Mouse (Mus musculus): ENCODE data around the gene Rab11fip2. TPM values are rescaled to one million over a fixed set of nuclear protein-coding genes. Genes with fewer than 3 reads are reported as not detected.

Gene Rab11fip2
- polyA plus RNA-seq (2014; fragmentation: Nextera tagmentation; extraction: Ambion mirVana): 3.9 and 4.2 TPM in 2 replicates

- TF ChIP-seq CTCF (IDR thresholded peaks at IDR 0.05; ENCODE audit: low read depth): no peak
- no peaks in the 10 kb centered on the region for H3K4me1 ChIP-seq (ENCODE audit: insufficient read depth)
- no peaks in the 10 kb centered on the region for H3K9me3 ChIP-seq (ENCODE audit: low read depth, low read length)
- H3K27me3 ChIP-seq (ENCODE audit: insufficient read depth, low read length): no peaks in the 10 kb centered on the region
- under 1% methylated on average over 72 of the region's 72 CpGs for WGBS
- peak within 1 kb of the TSS; percentile 89 for H3K9ac ChIP-seq
- H3K4me3 ChIP-seq (ENCODE audit: low read depth, low read length): peak within 1 kb of the TSS; percentile 74
- H3K27ac ChIP-seq (ENCODE audit: low read depth): peak within 1 kb of the TSS; percentile 90
- peak within 1 kb of the TSS; percentile 73 for H3K4me2 ChIP-seq
- ATAC-seq (ENCODE audit: insufficient read depth) (peak; percentile 97), DNase-seq (peak; percentile 89)
- no peaks in the 10 kb centered on the region for H3K36me3 ChIP-seq (ENCODE audit: insufficient read depth)
Measured at GRCm38 (mm10) chr19:59943322-59943871, at the start of gene Rab11fip2. Rab11fip2 (minus strand) TSS chr19:59943654.

- DNase-seq (no peak), ATAC-seq (ENCODE audit: insufficient read depth) (no peak)
- WGBS: 84% methylated on average over 1 of the region's 1 CpGs
- no peaks in the 10 kb centered on the region for H3K9me3 ChIP-seq (ENCODE audit: low read depth, low read length)
- no peak overlapping the region for H3K9ac ChIP-seq
- no peak for TF ChIP-seq CTCF (IDR thresholded peaks at IDR 0.05; ENCODE audit: low read depth)
- no peaks in the 10 kb centered on the region for H3K36me3 ChIP-seq (ENCODE audit: insufficient read depth)
- no peak overlapping the region for H3K27ac ChIP-seq (ENCODE audit: low read depth)
- H3K27me3 ChIP-seq (ENCODE audit: insufficient read depth, low read length): no peaks in the 10 kb centered on the region
- no peak overlapping the region for H3K4me2 ChIP-seq
- no peaks in the 10 kb centered on the region for H3K4me1 ChIP-seq (ENCODE audit: insufficient read depth)
- H3K4me3 ChIP-seq (ENCODE audit: low read depth, low read length): no peak overlapping the region
Measured at GRCm38 (mm10) chr19:59981588-59981987, 38.1 kb upstream of the Rab11fip2 start.

- no peaks in the 10 kb centered on the region for H3K9me3 ChIP-seq (ENCODE audit: low read depth, low read length)
- DNase-seq: no peak
- no peaks in the 10 kb centered on the region for H3K36me3 ChIP-seq (ENCODE audit: insufficient read depth)
- no peak overlapping the region for H3K9ac ChIP-seq
- no peak overlapping the region for H3K27ac ChIP-seq (ENCODE audit: low read depth)
- H3K27me3 ChIP-seq (ENCODE audit: insufficient read depth, low read length): no peaks in the 10 kb centered on the region
- H3K4me3 ChIP-seq (ENCODE audit: low read depth, low read length): no peak overlapping the region
- WGBS: 78% methylated on average over 3 of the region's 3 CpGs
- TF ChIP-seq CTCF (IDR thresholded peaks at IDR 0.05; ENCODE audit: low read depth): no peak
- H3K4me1 ChIP-seq (ENCODE audit: insufficient read depth): no peaks in the 10 kb centered on the region
- ATAC-seq (ENCODE audit: insufficient read depth): no peak
- no peak overlapping the region for H3K4me2 ChIP-seq
Measured at GRCm38 (mm10) chr19:59954936-59955335, 11.5 kb upstream of the Rab11fip2 start.

- DNase-seq: no peak
- H3K36me3 ChIP-seq (ENCODE audit: insufficient read depth): no peaks in the 10 kb centered on the region
- no peak for TF ChIP-seq CTCF (IDR thresholded peaks at IDR 0.05; ENCODE audit: low read depth)
- no peak overlapping the region for H3K4me2 ChIP-seq
- no peak for ATAC-seq (ENCODE audit: insufficient read depth)
- H3K27me3 ChIP-seq (ENCODE audit: insufficient read depth, low read length): no peaks in the 10 kb centered on the region
- H3K4me1 ChIP-seq (ENCODE audit: insufficient read depth): no peaks in the 10 kb centered on the region
- no peak overlapping the region for H3K9ac ChIP-seq
- no peak overlapping the region for H3K27ac ChIP-seq (ENCODE audit: low read depth)
- H3K4me3 ChIP-seq (ENCODE audit: low read depth, low read length): no peak overlapping the region
- H3K9me3 ChIP-seq (ENCODE audit: low read depth, low read length): no peaks in the 10 kb centered on the region
- WGBS: 83% methylated on average over 5 of the region's 5 CpGs
Measured at GRCm38 (mm10) chr19:59949731-59950130, 6.3 kb upstream of the Rab11fip2 start.

- Histone ChIP-seq H3K4me3 (ENCODE audit: low read depth, low read length) (peak overlapping the region; percentile 74), H3K9ac (peak overlapping the region; percentile 89), H3K4me1 (ENCODE audit: insufficient read depth) (no peaks in the 10 kb centered on the region), H3K27me3 (ENCODE audit: insufficient read depth, low read length) (no peaks in the 10 kb centered on the region), H3K9me3 (ENCODE audit: low read depth, low read length) (no peaks in the 10 kb centered on the region), H3K4me2 (peak overlapping the region; percentile 73), H3K36me3 (ENCODE audit: insufficient read depth) (no peaks in the 10 kb centered on the region), H3K27ac (ENCODE audit: low read depth) (peak overlapping the region; percentile 90)
- DNase-seq (peak; percentile 44), ATAC-seq (ENCODE audit: insufficient read depth) (peak; percentile 88)
- WGBS: 3% methylated on average over 27 of the region's 27 CpGs
- no peak for TF ChIP-seq CTCF (IDR thresholded peaks at IDR 0.05; ENCODE audit: low read depth)
Measured at GRCm38 (mm10) chr19:59942716-59943321, 635 bp downstream of the Rab11fip2 start.

GRCm38 (mm10) chr19:59939711-59940110 is 3.7 kb downstream of the Rab11fip2 start:
- no peaks in the 10 kb centered on the region for H3K9me3 ChIP-seq (ENCODE audit: low read depth, low read length)
- no peaks in the 10 kb centered on the region for H3K27me3 ChIP-seq (ENCODE audit: insufficient read depth, low read length)
- no peaks in the 10 kb centered on the region for H3K4me1 ChIP-seq (ENCODE audit: insufficient read depth)
- no peak overlapping the region for H3K4me3 ChIP-seq (ENCODE audit: low read depth, low read length)
- H3K36me3 ChIP-seq (ENCODE audit: insufficient read depth): no peaks in the 10 kb centered on the region
- H3K27ac ChIP-seq (ENCODE audit: low read depth): no peak overlapping the region
- no peak overlapping the region for H3K9ac ChIP-seq
- 74% methylated on average over 5 of the region's 5 CpGs for WGBS
- peak; percentile 9 for DNase-seq
- no peak for TF ChIP-seq CTCF (IDR thresholded peaks at IDR 0.05; ENCODE audit: low read depth)
- no peak overlapping the region for H3K4me2 ChIP-seq
- no peak for ATAC-seq (ENCODE audit: insufficient read depth)

GRCm38 (mm10) chr19:59932085-59932484 is 11.4 kb downstream of the Rab11fip2 start:
- 88% methylated on average over 10 of the region's 10 CpGs for WGBS
- Histone ChIP-seq H3K9ac (no peak overlapping the region), H3K27me3 (ENCODE audit: insufficient read depth, low read length) (no peaks in the 10 kb centered on the region), H3K36me3 (ENCODE audit: insufficient read depth) (no peaks in the 10 kb centered on the region), H3K27ac (ENCODE audit: low read depth) (no peak overlapping the region), H3K4me2 (no peak overlapping the region), H3K9me3 (ENCODE audit: low read depth, low read length) (no peaks in the 10 kb centered on the region), H3K4me3 (ENCODE audit: low read depth, low read length) (no peak overlapping the region), H3K4me1 (ENCODE audit: insufficient read depth) (no peaks in the 10 kb centered on the region)
- DNase-seq (no peak), ATAC-seq (ENCODE audit: insufficient read depth) (no peak)
- no peak for TF ChIP-seq CTCF (IDR thresholded peaks at IDR 0.05; ENCODE audit: low read depth)

All from lung, embryonic 14.5 days (tissue).